Mouse (Mus musculus): ENCODE measurements around the gene AW549877.

- TF ChIP-seq GATA1 (IDR thresholded peaks at IDR 0.05; ENCODE audit: borderline replicate concordance, low read length) (no peak), FLI1 (IDR thresholded peaks at IDR 0.05; ENCODE audit: low read length) (no peak)
These were observed 57.4 kb downstream of the AW549877 start for GRCm38 (mm10) chr15:3938132-3938531.

Data from megakaryocyte, embryonic 14.5 days (primary cell).